Mouse (Mus musculus): ENCODE results near the gene Jarid2. TPM values are rescaled to one million over a fixed set of nuclear protein-coding genes. Genes with fewer than 3 reads are reported as not detected.

Gene Jarid2
- polyA plus RNA-seq, 2 experiments, result 22.8 to 29.9 TPM

DNA sequence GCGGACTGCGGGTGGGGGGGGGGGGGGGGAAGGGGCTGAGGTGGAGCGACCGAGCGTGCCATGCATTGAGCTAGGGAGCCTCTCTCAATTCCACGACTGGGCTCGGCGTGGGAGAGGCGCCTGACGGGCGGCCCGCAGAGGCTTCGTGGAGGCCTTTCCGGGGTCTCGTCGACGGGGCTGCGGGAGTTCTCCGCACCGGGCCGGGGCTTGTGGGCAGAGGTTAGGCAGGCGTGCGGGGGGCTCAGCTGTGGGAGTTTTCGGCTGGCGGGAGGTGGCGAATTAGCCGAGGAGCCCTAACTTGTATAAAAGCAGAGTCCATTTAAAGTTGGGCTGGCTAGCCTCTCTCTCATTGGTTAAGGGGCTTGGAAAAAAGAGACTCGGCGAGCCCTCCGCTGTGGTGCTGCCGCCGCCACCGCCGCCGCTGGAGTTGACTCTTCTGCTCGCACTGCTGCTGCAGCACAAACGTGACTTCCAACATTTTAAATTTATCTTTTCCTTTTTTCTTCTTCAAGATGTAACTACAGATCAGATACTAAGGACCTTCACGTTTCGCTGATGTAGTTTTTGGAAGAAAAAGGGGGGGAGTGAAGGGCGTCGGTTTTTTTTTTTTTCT is 1.8 kb downstream of the Jarid2 start:
- ATAC-seq (ENCODE audit: low FRiP score, low read depth), result peak; percentile 79
- DNase-seq (ENCODE audit: low spot score), result peak; percentile 92
- H3K4me3 ChIP-seq (replicated peaks; ENCODE audit: low read length), result peak overlapping the region; percentile 79
- H3K36me3 ChIP-seq (ENCODE audit: control insufficient read depth, insufficient read depth, low read length), result no peaks in the 10 kb centered on the region
- peak overlapping the region; percentile 54 for H3K4me2 ChIP-seq (replicated peaks; ENCODE audit: low read depth, low read length, severe bottlenecking)
- WGBS, result under 1% methylated on average over 35 of the region's 41 CpGs
- peaks cover 21% of the 10 kb centered on the region for H3K4me1 ChIP-seq (ENCODE audit: control insufficient read depth, insufficient read depth, low read length)
- H3K9me3 ChIP-seq (ENCODE audit: control insufficient read depth, low read length), result no peaks in the 10 kb centered on the region
- no peaks in the 10 kb centered on the region for H3K27me3 ChIP-seq (ENCODE audit: control insufficient read depth, insufficient read depth, low read length)
- H3K27ac ChIP-seq (replicated peaks; ENCODE audit: low read depth, low read length), result peak overlapping the region; percentile 90
- H3K9ac ChIP-seq (ENCODE audit: low read depth, low read length, severe bottlenecking), result peak overlapping the region; percentile 94
- TF ChIP-seq POLR2A (IDR thresholded peaks at IDR 0.05; ENCODE audit: borderline replicate concordance, extremely low read depth, insufficient read depth, insufficient read length), result peak; percentile 87; the same call in 1 of the 2 replicates

DNA sequence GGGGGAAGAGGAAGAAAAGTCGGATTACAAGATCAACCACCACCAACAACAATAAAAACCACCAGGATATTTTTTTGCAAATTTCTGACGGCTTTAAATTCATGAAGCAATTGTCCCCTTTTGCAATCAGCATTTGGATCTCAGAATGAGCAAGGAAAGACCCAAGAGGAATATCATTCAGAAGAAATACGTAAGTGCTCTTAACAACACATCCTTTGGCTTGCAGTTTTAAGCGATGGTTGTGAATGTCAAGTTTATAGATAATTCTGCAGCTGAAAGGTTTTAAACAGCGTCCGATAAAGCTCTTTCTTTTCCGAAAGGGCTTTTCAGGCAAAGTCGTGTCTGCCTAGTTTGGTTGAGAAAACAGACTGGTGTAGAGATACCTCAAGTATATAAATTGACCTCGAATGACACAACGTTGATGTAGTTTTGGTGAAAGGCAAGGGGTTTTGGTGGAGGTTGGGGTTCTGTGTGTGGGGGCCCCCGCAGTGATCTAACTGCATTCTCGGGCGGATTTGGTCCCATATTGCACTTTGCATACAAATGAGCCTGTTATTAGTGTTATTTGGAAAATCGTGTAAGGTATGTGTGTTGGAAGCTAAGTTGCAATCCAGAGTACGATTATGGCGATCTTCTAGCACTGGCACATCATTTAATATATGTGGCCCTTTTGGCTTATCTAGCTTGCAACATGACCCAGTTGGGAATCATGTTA is 2.6 kb downstream of the Jarid2 start:
- under 1% methylated on average over 16 of the region's 16 CpGs for WGBS
- ATAC-seq (ENCODE audit: low FRiP score, low read depth), result no peak
- peak overlapping the region; percentile 90; the same call in 1 of the 2 replicates for H3K27ac ChIP-seq (replicated peaks; ENCODE audit: low read depth, low read length)

DNA sequence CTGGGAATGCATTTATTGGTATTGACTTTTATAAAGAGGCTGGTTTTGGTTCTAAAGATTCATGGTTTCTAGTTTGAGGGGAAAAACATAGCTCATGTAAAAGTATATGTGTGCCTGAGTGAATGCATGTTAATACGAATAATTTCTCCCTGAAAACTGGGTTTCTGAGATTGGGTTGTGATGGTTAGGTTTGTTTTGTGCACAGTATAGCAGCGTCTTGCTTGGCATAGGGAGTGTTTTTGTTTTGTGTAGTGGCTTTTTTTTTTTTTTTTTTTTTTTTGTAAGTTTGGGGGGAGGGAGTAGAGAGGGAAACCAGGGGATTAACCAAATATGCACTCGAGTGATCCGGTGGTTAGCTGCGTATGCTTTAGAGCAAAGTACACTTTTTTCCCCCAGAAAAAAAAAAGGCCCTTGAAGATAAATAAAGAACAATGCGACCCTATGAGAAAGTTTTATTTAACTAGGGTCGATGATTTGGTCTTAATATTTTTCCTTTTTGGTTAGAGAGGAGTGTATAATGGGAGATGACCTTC is 3.2 kb downstream of the Jarid2 start:
- Histone ChIP-seq H3K4me1 (ENCODE audit: control insufficient read depth, insufficient read depth, low read length) (peaks cover 28% of the 10 kb centered on the region), H3K9me3 (ENCODE audit: control insufficient read depth, low read length) (no peaks in the 10 kb centered on the region), H3K9ac (ENCODE audit: low read depth, low read length, severe bottlenecking) (peak overlapping the region; percentile 94), H3K27me3 (ENCODE audit: control insufficient read depth, insufficient read depth, low read length) (no peaks in the 10 kb centered on the region), H3K27ac (replicated peaks; ENCODE audit: low read depth, low read length) (peak overlapping the region; percentile 75; the same call in 1 of the 2 replicates), H3K4me3 (replicated peaks; ENCODE audit: low read length) (peak overlapping the region; percentile 79), H3K4me2 (replicated peaks; ENCODE audit: low read depth, low read length, severe bottlenecking) (peak overlapping the region; percentile 54), H3K36me3 (ENCODE audit: control insufficient read depth, insufficient read depth, low read length) (no peaks in the 10 kb centered on the region)
- no peak for DNase-seq (ENCODE audit: low spot score)
- TF ChIP-seq POLR2A (IDR thresholded peaks at IDR 0.05; ENCODE audit: borderline replicate concordance, extremely low read depth, insufficient read depth, insufficient read length), result no peak
- no peak for ATAC-seq (ENCODE audit: low FRiP score, low read depth)
- under 1% methylated on average over 7 of the region's 7 CpGs for WGBS

More for the DNA sequence above, 2.6 kb downstream of the Jarid2 start:
- peaks cover 23% of the 10 kb centered on the region for H3K4me1 ChIP-seq (ENCODE audit: control insufficient read depth, insufficient read depth, low read length)
- no peaks in the 10 kb centered on the region for H3K9me3 ChIP-seq (ENCODE audit: control insufficient read depth, low read length)
- H3K4me3 ChIP-seq (replicated peaks; ENCODE audit: low read length), result peak overlapping the region; percentile 79
- no peak for TF ChIP-seq POLR2A (IDR thresholded peaks at IDR 0.05; ENCODE audit: borderline replicate concordance, extremely low read depth, insufficient read depth, insufficient read length)
- H3K36me3 ChIP-seq (ENCODE audit: control insufficient read depth, insufficient read depth, low read length), result no peaks in the 10 kb centered on the region
- no peak for DNase-seq (ENCODE audit: low spot score)
- peak overlapping the region; percentile 94 for H3K9ac ChIP-seq (ENCODE audit: low read depth, low read length, severe bottlenecking)
- H3K27me3 ChIP-seq (ENCODE audit: control insufficient read depth, insufficient read depth, low read length), result no peaks in the 10 kb centered on the region
- peak overlapping the region; percentile 54 for H3K4me2 ChIP-seq (replicated peaks; ENCODE audit: low read depth, low read length, severe bottlenecking)

DNA sequence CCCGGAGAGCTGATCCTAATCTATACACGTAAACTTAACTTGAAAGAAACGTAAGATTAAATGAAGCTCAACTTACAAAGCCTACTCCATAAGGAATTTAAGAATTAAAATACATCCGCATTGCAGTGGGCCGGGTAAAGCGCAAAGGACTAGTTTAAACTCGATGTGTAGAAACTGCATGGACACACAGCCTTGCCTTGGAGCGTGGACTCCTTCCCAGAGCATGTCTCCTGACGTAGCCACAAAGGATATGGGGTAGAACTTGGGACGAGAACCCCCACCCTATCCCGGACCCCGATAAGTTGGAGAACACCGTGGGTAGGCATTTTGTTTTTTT is 3.7 kb downstream of the Jarid2 start:
- Histone ChIP-seq H3K4me3 (replicated peaks; ENCODE audit: low read length) (peak overlapping the region; percentile 79), H3K9ac (ENCODE audit: low read depth, low read length, severe bottlenecking) (peak overlapping the region; percentile 94), H3K4me1 (ENCODE audit: control insufficient read depth, insufficient read depth, low read length) (peaks cover 30% of the 10 kb centered on the region), H3K36me3 (ENCODE audit: control insufficient read depth, insufficient read depth, low read length) (no peaks in the 10 kb centered on the region), H3K27ac (replicated peaks; ENCODE audit: low read depth, low read length) (peak overlapping the region; percentile 75), H3K27me3 (ENCODE audit: control insufficient read depth, insufficient read depth, low read length) (no peaks in the 10 kb centered on the region), H3K4me2 (replicated peaks; ENCODE audit: low read depth, low read length, severe bottlenecking) (peak overlapping the region; percentile 54), H3K9me3 (ENCODE audit: control insufficient read depth, low read length) (no peaks in the 10 kb centered on the region)
- whole genome bisulfite sequencing, result under 1% methylated on average over 13 of the region's 13 CpGs
- no peak for ATAC-seq (ENCODE audit: low FRiP score, low read depth)
- DNase-seq (ENCODE audit: low spot score), result no peak
- peak; percentile 37; the same call in 1 of the 2 replicates for TF ChIP-seq POLR2A (IDR thresholded peaks at IDR 0.05; ENCODE audit: borderline replicate concordance, extremely low read depth, insufficient read depth, insufficient read length)

DNA sequence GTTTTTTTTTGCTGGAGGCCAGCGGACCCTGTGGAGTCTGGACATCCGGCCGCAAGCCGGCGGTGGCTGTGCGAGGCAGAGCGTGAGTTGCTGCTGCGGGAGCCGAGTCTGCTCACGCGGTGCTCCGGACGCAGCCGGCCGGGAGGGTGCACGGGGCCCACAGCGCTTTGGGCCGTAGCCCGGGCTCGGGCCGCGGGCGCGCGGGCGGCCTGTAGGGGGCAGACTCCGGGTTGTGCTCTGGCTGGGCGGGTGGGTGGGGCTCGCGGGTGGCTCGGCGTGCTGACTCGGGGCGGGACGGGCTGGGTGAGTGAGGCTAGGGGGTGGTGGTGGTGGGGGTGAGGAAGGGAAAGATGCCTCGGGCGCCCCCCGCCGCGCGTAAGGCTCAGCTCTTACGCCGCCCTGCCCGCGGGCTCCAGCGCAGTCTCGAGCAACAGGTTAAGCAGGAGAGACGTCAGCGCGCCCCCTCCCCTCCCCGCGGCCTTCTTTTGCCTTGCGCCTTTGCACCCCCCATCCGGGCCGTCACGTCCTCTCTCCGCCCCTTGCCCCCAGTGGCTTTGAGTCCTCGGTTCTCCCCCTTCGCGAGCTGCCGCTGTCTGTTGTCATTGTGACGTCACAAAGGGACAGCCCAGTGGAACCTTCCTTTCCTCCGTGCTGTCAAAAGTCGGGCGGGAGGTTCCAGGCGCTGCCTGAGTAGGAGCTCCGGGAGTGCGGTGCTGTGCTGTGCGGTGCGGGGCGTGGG is 4.3 kb downstream of the Jarid2 start:
- H3K27me3 ChIP-seq (ENCODE audit: control insufficient read depth, insufficient read depth, low read length), result no peaks in the 10 kb centered on the region
- peak overlapping the region; percentile 54 for H3K4me2 ChIP-seq (replicated peaks; ENCODE audit: low read depth, low read length, severe bottlenecking)
- H3K4me3 ChIP-seq (replicated peaks; ENCODE audit: low read length), result peak overlapping the region; percentile 79
- no peaks in the 10 kb centered on the region for H3K9me3 ChIP-seq (ENCODE audit: control insufficient read depth, low read length)
- peak overlapping the region; percentile 94 for H3K9ac ChIP-seq (ENCODE audit: low read depth, low read length, severe bottlenecking)
- WGBS, result 0% methylated on average over 52 of the region's 71 CpGs
- no peaks in the 10 kb centered on the region for H3K36me3 ChIP-seq (ENCODE audit: control insufficient read depth, insufficient read depth, low read length)
- H3K4me1 ChIP-seq (ENCODE audit: control insufficient read depth, insufficient read depth, low read length), result peaks cover 30% of the 10 kb centered on the region
- peak; percentile 21; the same call in 1 of the 2 replicates for ATAC-seq (ENCODE audit: low FRiP score, low read depth)
- H3K27ac ChIP-seq (replicated peaks; ENCODE audit: low read depth, low read length), result peak overlapping the region; percentile 75
- DNase-seq (ENCODE audit: low spot score), result peak; percentile 73
- TF ChIP-seq POLR2A (IDR thresholded peaks at IDR 0.05; ENCODE audit: borderline replicate concordance, extremely low read depth, insufficient read depth, insufficient read length), result no peak
